Mouse (Mus musculus): ENCODE data around the gene Scn4b. TPM values are rescaled to one million over a fixed set of nuclear protein-coding genes. Genes with fewer than 3 reads are reported as not detected.

Scn4b gene
- total RNA-seq, 2 experiments from 2014 or later, result 202 to 205 TPM

DNA sequence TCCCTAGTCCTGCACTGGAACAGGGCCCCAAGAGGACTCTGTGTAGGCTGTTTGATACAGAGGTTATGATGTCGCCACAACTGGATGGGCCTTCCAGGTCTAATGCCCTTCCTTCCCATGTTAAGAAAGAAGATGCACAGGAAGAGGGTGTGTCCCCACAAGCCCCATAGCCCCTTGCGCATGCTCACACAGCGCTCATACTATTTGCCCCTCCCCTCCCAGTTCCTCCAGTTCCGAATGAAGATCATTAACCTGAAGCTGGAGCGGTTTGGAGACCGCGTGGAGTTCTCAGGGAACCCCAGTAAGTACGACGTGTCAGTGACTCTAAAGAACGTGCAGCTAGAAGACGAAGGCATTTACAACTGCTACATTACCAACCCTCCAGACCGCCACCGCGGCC is 13.0 kb upstream of the Scn4b start:
- no peak for DNase-seq

DNA sequence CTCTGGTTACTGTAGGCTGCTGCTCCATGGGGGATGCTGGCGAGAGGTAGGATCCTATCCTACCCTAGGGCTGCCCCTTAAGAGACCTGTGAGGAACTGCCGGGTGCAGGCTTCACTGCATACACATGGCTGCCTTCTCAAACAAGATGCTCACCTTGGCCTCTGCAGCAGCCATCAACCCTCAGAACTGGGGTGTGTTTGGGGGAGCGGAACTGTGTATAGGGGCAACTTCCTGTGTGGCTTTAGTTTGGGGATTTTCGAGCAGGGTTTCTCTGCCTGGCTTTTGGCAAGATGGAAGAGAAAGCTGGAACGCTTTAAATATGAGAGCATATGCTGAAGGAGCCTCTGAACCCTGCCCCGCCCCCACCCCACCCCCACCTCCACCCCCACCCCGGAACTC is 11.3 kb upstream of the Scn4b start:
- DNase-seq, result no peak

DNA sequence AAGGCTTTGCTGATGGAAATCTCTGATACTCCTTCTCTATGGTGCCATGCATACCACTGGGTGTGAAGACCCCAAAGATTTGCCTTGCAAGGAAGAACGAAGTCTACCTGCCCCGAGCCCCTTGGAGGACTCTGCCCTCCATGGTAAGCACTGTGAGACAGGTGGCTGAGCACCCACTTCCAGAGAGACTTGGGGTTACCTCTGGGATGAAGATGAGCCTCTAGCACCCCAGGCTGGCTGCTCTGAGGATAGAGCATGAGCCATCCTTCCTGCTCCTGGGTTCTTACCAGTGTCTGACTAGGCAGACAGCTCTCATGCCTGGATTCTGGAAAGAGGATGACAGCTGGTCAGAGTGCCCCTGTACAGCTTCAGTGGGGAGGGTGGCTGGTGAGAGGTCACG is 8.1 kb upstream of the Scn4b start:
- no peak for DNase-seq

GRCm38 (mm10) chr9:45133484-45134310 is 4.5 kb upstream of the Scn4b start:
- DNase-seq, result peak; percentile 64

DNA sequence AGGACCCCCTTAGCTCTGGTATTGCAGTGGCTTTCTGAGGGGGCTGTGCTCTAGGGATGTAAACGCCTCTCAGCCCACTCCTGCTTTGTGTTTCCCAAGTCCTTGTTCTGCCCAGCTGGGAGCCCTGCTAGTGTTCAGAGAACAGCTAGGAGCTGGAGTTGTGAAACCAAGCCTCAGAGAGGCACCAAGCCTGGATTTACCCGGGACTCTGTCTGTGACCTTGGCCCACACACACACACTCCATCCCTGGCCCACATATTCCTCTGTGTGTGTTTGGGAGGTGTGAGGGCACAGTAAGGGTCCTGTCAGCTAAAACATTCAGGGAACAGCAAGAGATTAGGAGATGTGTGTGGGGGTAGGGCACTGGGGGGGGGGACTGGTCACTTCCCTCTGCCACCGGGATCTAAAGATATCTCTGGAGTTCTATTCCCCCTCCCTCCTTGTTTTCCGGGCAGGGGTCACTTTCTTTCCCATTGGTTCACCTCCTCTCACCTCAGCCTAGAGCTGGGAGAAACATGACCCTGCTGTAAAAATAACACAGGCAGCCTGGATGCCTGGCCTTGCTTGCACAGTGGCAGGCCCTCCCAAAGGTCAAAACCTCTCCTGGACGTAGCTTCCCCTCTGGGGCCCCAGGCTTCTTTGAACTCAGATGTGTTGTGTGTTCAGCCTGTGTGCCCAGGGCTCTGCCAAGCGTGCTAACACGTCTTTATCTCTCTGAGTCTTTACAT is 1.6 kb upstream of the Scn4b start:
- DNase-seq, result peak; percentile 79

DNA sequence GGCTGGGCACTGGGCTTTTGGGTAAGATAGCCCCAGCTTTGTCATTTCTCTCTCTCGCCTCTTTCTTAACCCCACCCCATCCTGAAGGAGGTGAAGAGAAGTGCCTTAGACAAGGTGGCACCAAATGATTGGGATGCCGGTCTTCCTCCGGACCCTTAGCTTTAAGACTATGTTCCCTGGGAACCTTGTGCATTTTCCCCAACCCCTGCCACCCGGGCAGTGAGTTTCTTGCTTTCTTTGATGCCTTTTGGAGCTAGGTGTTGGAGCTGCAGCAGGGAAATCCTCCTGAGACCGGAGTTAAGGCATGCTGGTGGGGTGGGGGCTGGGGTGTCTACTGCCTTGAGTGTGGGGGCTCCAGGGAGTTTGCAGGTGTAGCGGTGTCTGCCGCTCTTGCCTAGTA is 887 bp downstream of the Scn4b start:
- no peak for DNase-seq

GRCm38 (mm10) chr9:45140945-45141344 is 2.8 kb downstream of the Scn4b start:
- DNase-seq, result no peak

GRCm38 (mm10) chr9:45142686-45143085 is 4.5 kb downstream of the Scn4b start:
- DNase-seq, result peak; percentile 41

DNA sequence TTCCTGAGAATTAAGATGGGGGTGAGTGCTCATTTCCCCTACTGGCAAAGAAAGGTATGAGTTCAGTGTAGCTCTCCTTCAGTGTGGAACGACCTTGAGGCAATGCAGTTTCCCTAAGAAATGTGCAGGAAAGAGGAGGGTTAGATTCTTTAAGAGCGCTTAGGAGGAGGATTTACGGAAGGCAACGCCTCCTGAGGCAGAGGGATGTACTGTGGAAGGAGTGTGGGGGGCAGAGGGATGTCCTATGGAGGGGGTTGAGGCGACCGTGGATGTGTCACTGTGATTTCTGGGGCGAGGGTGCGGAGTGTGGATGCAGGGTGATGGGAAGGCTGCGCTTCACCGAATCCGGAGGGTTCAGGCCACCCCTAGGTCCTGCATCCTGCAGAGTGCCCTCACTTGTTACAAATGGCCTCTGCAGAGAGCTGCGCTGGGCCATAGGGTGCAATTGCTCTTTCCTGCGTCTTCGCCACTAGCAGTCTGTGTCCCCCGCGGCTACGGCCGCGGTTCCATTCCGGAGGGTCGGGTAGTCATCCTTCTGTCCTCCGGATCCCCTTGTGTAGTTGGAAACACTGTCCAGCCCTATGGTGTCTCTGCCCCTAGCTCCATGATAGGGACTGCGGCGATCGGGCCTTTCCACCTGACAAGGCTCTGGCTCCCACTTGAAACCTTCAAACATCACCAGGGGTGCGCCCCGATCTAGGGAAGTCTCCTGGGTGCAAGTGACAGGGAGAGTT is 7.5 kb downstream of the Scn4b start:
- DNase-seq, result no peak

- no peak for DNase-seq
Observed at GRCm38 (mm10) chr9:45146267-45146597, 8.0 kb downstream of the Scn4b start.

- DNase-seq, result no peak
Observed at GRCm38 (mm10) chr9:45150933-45151332, 12.7 kb downstream of the Scn4b start.

- DNase-seq, result no peak
Observed at GRCm38 (mm10) chr9:45153361-45153760, 15.2 kb downstream of the Scn4b start.

GRCm38 (mm10) chr9:45167903-45168302 is 29.7 kb downstream of the Scn4b start:
- DNase-seq, result no peak

- DNase-seq, result no peak
Observed at GRCm38 (mm10) chr9:45170150-45170549, 32.0 kb downstream of the Scn4b start.

DNA sequence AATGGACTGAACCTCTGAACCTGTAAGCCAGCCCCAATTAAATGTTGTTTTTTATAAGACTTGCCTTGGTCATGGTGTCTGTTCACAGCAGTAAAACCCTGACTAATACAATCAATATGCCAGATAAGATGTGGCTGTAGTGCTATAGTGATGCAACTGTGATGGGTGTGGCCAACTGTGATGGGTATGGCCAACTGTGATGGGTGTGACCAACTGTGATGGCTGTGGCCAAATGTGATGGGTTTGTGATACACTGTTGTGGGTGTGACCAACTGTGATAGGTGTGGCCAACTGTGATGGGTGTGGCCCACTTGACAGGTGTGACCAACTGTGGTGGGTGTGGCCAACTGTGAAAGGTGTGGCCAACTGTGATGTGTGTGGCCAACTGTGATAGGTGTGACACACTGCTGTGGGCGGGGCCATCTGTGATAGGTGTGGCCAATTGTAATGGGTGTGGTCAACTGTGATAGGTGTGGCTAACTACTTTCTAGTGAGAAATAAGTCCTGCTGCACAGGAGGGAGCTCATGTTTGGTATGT is 32.9 kb downstream of the Scn4b start:
- DNase-seq, result no peak

GRCm38 (mm10) chr9:45173475-45173874 is 35.3 kb downstream of the Scn4b start:
- no peak for DNase-seq

- DNase-seq, result no peak
Observed at GRCm38 (mm10) chr9:45179282-45179681, 41.1 kb downstream of the Scn4b start.

DNA sequence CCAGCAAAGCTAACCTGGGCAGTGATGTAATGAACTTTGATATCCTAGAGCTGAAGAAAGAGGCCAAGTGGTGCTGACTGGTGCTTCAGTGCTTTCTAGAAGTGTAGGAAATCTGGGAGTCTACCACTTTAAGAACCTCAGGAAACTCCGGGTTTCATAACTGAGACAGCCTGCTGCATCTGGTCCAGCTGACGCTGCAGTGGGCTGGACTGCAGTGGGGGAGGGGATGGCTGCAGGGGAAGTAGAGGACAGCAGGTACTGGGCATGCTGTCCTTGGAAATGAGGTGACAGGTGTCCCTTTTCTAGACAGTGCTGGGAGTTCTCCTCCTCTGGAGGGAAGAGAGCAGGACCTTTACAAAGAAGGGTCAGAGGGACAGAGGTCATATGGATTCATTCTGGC is 43.6 kb downstream of the Scn4b start, which contains the start of gene BC049352:
Gene BC049352 (plus strand): TSS at position 238 of the 400 bp plus-strand sequence.
- DNase-seq, result peak; percentile 28

- no peak for DNase-seq
Observed at GRCm38 (mm10) chr9:45182521-45182920, 44.3 kb downstream of the Scn4b start.

GRCm38 (mm10) chr9:45183266-45183665 is 45.1 kb downstream of the Scn4b start:
- DNase-seq, result no peak

DNA sequence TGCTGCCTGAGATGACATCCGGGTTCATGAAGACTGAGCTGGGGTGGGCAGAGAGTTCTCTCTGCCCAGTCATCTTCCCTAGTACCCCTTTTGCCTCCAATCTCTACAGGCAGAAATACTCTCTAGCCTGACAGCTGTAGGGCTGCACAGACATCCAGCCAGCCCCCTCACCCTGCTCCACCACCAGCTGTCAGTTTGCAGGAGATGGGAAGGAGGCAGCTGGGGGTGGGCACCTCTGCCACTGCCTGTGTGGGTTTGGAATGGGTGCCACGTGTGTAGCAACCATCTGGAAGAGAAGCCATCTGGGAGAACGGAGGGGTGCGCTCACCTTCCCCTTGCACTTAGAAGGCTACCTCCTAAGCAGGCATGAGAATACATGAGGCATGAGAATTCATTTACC is 47.1 kb downstream of the Scn4b start:
- no peak for DNase-seq
